Mouse (Mus musculus) right cerebral cortex, adult 18-20 months (tissue): Measurements from ENCODE around the gene Izumo4.
A peak's percentile ranks its signal among the peaks of the same experiment; 100 is the strongest.

Experiments
- DNase-seq: peaks from one replicate; pipeline ENCODE4 v3.0.0; 2022; ENCODE audit warnings: mixed read lengths

The Izumo4 gene

GRCm38 (mm10) chr10:80669737-80670485 is 32.1 kb upstream of the Izumo4 start:
- no peak for DNase-seq

- no peak for DNase-seq
These were observed 31.5 kb upstream of the Izumo4 start for GRCm38 (mm10) chr10:80670531-80670930.

GRCm38 (mm10) chr10:80671251-80671650 is 30.7 kb upstream of the Izumo4 start:
- no peak for DNase-seq

- DNase-seq = no peak
These were observed 29.9 kb upstream of the Izumo4 start for GRCm38 (mm10) chr10:80671936-80672690.

- no peak for DNase-seq
These were observed 28.3 kb upstream of the Izumo4 start for GRCm38 (mm10) chr10:80673690-80674089.

- DNase-seq = no peak
These were observed 27.7 kb upstream of the Izumo4 start for GRCm38 (mm10) chr10:80674161-80674711.

- no peak for DNase-seq
These were observed 27.1 kb upstream of the Izumo4 start for GRCm38 (mm10) chr10:80674851-80675404.

- peak; percentile 35 for DNase-seq
These were observed 26.4 kb upstream of the Izumo4 start for GRCm38 (mm10) chr10:80675405-80676197.

GRCm38 (mm10) chr10:80676198-80676928 is 25.6 kb upstream of the Izumo4 start:
- DNase-seq = peak; percentile 99

GRCm38 (mm10) chr10:80677128-80677875 is 24.7 kb upstream of the Izumo4 start:
- DNase-seq = no peak

- peak; percentile 86 for DNase-seq
These were observed 24.0 kb upstream of the Izumo4 start, which contains the start of gene Mknk2 for GRCm38 (mm10) chr10:80677942-80678436. Mknk2 (minus strand) TSS chr10:80678112.

GRCm38 (mm10) chr10:80678601-80679377 is 23.2 kb upstream of the Izumo4 start:
- DNase-seq = no peak

- DNase-seq = no peak
These were observed 22.3 kb upstream of the Izumo4 start for GRCm38 (mm10) chr10:80679556-80680259.

GRCm38 (mm10) chr10:80680260-80680696 is 21.7 kb upstream of the Izumo4 start:
- DNase-seq = no peak

- DNase-seq = no peak
These were observed 20.0 kb upstream of the Izumo4 start for GRCm38 (mm10) chr10:80682003-80682402.

GRCm38 (mm10) chr10:80683647-80684046 is 18.3 kb upstream of the Izumo4 start:
- no peak for DNase-seq

- DNase-seq = no peak
These were observed 17.8 kb upstream of the Izumo4 start for GRCm38 (mm10) chr10:80684214-80684613.

GRCm38 (mm10) chr10:80684984-80685383 is 17.0 kb upstream of the Izumo4 start:
- no peak for DNase-seq

GRCm38 (mm10) chr10:80686617-80687016 is 15.4 kb upstream of the Izumo4 start:
- no peak for DNase-seq
